Mouse (Mus musculus): ENCODE results near the gene Rreb1. TPM values are rescaled to one million over a fixed set of nuclear protein-coding genes. Genes with fewer than 3 reads are reported as not detected.

The Rreb1 gene
- total and polyA plus RNA-seq, 3 experiments: 8.1 to 34.0 TPM; not detected in 1

- peak; percentile 87 for TF ChIP-seq GATA1 (IDR thresholded peaks at IDR 0.05; ENCODE audit: low read depth, low read length)
- TF ChIP-seq POLR2A (IDR thresholded peaks at IDR 0.05; ENCODE audit: control insufficient read depth in 1 of 2, insufficient read depth in 1 of 2, low read depth in 1 of 2, low read length in 2 of 2, poor library complexity in 1 of 2): peak in 1 of 2 experiments; percentile 36; a peak in 1 of 4 replicates
- TF ChIP-seq MAZ (IDR thresholded peaks at IDR 0.05; ENCODE audit: low read depth, low read length): peak; percentile 56; the same call in 1 of the 2 replicates
- TF ChIP-seq ZMIZ1 (IDR thresholded peaks at IDR 0.05; ENCODE audit: low read depth, low read length): peak; percentile 65; the same call in 1 of the 2 replicates
- TF ChIP-seq USF2 (IDR thresholded peaks at IDR 0.05; ENCODE audit: borderline replicate concordance in 1 of 2, insufficient read depth in 1 of 2, low read depth in 1 of 2, low read length in 2 of 2): no peak
- TF ChIP-seq ZC3H11A (IDR thresholded peaks at IDR 0.05; ENCODE audit: low read depth, low read length): 0 out of 2 replicates have a peak, but pooled peaks have one; percentile 20
- peak; percentile 79 for TF ChIP-seq ETS1 (IDR thresholded peaks at IDR 0.05; ENCODE audit: low read depth, low read length)
- peak; percentile 67 for TF ChIP-seq TCF12 (IDR thresholded peaks at IDR 0.05; ENCODE audit: low read depth, low read length)
- TF ChIP-seq SMC3 (IDR thresholded peaks at IDR 0.05; ENCODE audit: low read depth, low read length): no peak
- TF ChIP-seq POLR2AphosphoS2 (IDR thresholded peaks at IDR 0.05; ENCODE audit: low read length): no peak
- TF ChIP-seq MYC (IDR thresholded peaks at IDR 0.05; ENCODE audit: low read depth, low read length): no peak
- 0 out of 2 replicates have a peak, but pooled peaks have one; percentile 13 for TF ChIP-seq JUND (IDR thresholded peaks at IDR 0.05; ENCODE audit: low read depth, low read length)
- TF ChIP-seq MAFK (IDR thresholded peaks at IDR 0.05; ENCODE audit: borderline replicate concordance, low read depth, low read length): 0 out of 2 replicates have a peak, but pooled peaks have one; percentile 30
- no peak for TF ChIP-seq CHD2 (IDR thresholded peaks at IDR 0.05; ENCODE audit: low read length)
- peak; percentile 43; the same call in 1 of the 2 replicates for TF ChIP-seq MXI1 (IDR thresholded peaks at IDR 0.05; ENCODE audit: low read depth, low read length)
- TF ChIP-seq KAT2A (conservative IDR thresholded peaks at IDR 0.05; ENCODE audit: low read depth, low read length): no peak
- TF ChIP-seq RCOR1 (IDR thresholded peaks at IDR 0.05; ENCODE audit: low read depth, low read length): peak; percentile 72
- 0 out of 2 replicates have a peak, but pooled peaks have one; percentile 14 for TF ChIP-seq ZNF384 (IDR thresholded peaks at IDR 0.05; ENCODE audit: low read depth, low read length)
- no peak for TF ChIP-seq MEF2A (IDR thresholded peaks at IDR 0.05; ENCODE audit: extremely low read depth, insufficient replicate concordance, low read depth, low read length, poor library complexity, severe bottlenecking)
- 0 out of 2 replicates have a peak, but pooled peaks have one; percentile 3 for TF ChIP-seq TBP (IDR thresholded peaks at IDR 0.05; ENCODE audit: low read depth, low read length)
- peak; percentile 39; the same call in 1 of the 2 replicates for TF ChIP-seq HCFC1 (IDR thresholded peaks at IDR 0.05; ENCODE audit: low read depth, low read length)
- TF ChIP-seq NRF1 (IDR thresholded peaks at IDR 0.05; ENCODE audit: insufficient read depth, low read depth, low read length, poor library complexity, severe bottlenecking): no peak
- TF ChIP-seq UBTF (IDR thresholded peaks at IDR 0.05; ENCODE audit: borderline replicate concordance, insufficient read depth, low read depth, low read length): no peak
- peak; percentile 80 for TF ChIP-seq EP300 (IDR thresholded peaks at IDR 0.05; ENCODE audit: low read depth in 1 of 2, low read length in 2 of 2)
- TF ChIP-seq MYB (IDR thresholded peaks at IDR 0.05; ENCODE audit: low read depth, low read length): peak; percentile 77
- no peak for TF ChIP-seq CHD1 (IDR thresholded peaks at IDR 0.05; ENCODE audit: low read depth, low read length)
- peak; percentile 69 for TF ChIP-seq SIN3A (IDR thresholded peaks at IDR 0.05; ENCODE audit: low read length)
- Histone ChIP-seq H3K9ac (ENCODE audit: control insufficient read depth, low read depth, low read length, poor library complexity, severe bottlenecking) (peak overlapping the region; percentile 51), H3K4me3 (ENCODE audit: control insufficient read depth in 1 of 2, insufficient read depth in 1 of 2, low read depth in 2 of 2, low read length in 2 of 2) (peak overlapping the region; percentile 10 to 23; a peak in 2 of 4 replicates), H3K4me1 (ENCODE audit: control insufficient read depth in 1 of 2, insufficient read depth in 2 of 2, low read length in 2 of 2) (peaks cover 47 to 65% of the 10 kb centered on the region in 2 experiments), H3K36me3 (ENCODE audit: control insufficient read depth in 1 of 2, insufficient read depth in 2 of 2, low read length in 2 of 2) (peaks cover 2 to 76% of the 10 kb centered on the region in 2 experiments; a peak in 3 of 4 replicates), H3K79me2 (ENCODE audit: control insufficient read depth, insufficient read depth, low read length, poor library complexity) (peaks cover 45% of the 10 kb centered on the region), H3K27ac (ENCODE audit: control insufficient read depth, low read depth, low read length) (peak overlapping the region; percentile 93), H3K9me3 (replicated peaks; ENCODE audit: insufficient read depth, low read length) (no peaks in the 10 kb centered on the region), H3K27me3 (ENCODE audit: control insufficient read depth in 1 of 2, insufficient read depth in 2 of 2, low read length in 2 of 2) (no peaks in the 10 kb centered on the region)
- peak; percentile 71 for DNase-seq (ENCODE audit: low read depth, low spot score)
Observed at GRCm38 (mm10) chr13:37863643-37864042, 85.4 kb downstream of the Rreb1 start.
